Mouse (Mus musculus) c-Kit-negative CD71-positive TER-119-positive erythroid progenitor cells, embryonic 14.5 days (primary cell): ENCODE measurements at regions not wholly inside any gene's neighbourhood (a gene's known extent, or its start where the extent isn't known, plus 50 kb on each side); places are given as distances from the start of the nearest gene placed in this dataset.

Experiments
- DNase-seq: peaks from one replicate; pipeline ENCODE4 v3.0.0-alpha.2; 2013; ENCODE audit warnings: low read depth, low spot score

DNA sequence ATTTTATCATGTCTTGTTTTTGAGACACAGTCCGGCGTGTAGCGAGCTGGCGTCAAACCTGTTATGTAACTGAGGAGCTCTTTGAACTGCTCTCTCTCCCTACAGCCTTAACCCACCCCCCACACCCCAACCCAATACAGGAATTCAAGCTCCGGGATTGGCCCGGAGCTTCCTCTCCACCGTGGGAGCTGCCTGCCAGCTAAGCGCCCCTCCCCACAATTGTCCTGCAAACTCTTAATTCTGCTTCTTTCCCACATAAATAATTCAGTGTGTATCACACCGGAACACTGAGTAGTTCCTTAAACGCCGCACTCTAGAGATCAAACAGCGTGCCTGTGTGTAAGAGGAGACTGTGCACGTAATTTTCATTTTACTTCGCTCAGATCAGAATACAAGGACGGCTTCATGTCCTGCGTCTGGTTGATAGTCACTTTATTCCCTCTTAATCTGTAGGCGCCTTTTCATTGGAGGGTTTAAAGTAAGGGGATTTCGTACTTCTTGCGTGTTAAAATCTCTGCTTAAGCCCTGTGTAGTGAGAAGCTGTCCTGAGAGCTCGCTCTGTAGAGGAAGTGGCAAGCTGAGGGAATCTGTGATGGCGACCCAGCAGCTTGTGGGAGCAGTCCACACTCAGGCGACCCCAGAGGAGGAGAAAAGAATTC, 95.3 kb upstream of the Pabpc6 start:
- DNase-seq = no peak

DNA sequence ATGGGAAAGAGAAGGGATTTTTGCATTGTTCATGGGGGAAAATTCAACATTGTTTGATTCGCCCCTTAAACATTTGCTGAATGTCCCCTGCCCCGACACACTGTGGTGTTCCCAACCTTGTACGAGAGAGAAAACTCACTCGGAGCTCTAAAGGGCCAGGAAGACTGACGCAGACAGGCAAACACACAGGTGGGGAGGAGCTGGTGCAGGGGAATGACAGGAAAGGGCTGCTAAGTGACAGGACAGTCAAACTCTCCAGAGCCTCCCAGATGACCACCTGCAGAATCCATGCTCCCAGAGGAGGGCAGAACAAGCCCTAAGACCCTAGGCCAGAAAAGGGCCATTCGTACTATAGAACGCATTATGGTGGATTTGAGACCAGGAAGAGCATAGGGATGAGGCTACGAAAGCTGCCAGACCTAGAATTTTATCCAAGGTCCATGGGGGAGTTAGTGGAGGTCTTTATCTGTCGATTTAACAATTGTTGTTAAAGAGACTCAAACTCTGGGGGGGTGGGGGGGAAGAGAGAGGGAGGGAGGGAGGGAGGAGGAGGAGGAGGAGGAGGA, 94.6 kb upstream of the Pabpc6 start:
- DNase-seq = no peak

DNA sequence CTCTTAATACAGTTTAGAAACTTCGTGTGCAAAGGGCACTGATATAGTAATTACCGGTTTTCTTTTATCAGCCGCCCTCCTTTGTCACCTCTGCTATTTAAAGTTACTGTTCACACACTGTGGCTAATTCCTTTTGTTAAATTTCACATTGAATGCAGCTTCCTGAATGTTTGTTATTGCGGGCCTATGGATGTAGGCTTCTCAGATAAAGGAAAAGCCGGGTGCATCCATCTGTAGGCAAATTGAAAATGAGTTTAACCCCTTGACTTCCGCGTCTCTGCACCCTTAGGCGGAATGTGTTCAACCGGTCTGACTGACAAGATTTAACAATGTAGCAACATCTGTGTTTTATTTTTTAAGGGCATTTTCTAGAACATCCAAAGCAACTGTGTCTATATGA, 93.6 kb upstream of the Pabpc6 start:
- no peak for DNase-seq

DNA sequence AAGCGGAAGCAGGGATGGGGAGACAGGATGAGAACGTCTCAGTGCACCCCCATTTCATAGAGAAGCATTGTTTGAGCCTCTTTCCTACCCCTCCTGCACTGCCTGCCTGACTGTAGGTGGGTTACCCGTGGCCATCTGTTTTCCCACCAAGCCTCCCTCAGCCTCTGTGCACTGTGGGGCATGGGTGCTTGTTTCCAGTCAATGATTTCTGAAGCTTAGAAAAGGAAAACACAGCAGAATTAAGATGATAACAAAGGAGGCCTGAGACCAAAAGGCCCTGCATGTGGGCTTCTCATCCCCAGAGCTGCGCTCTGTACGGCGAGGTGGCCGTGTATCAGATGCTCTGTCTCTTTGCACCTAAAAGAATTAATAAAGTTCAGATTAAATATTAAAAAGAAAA, 92.9 kb upstream of the Pabpc6 start:
- no peak for DNase-seq

DNA sequence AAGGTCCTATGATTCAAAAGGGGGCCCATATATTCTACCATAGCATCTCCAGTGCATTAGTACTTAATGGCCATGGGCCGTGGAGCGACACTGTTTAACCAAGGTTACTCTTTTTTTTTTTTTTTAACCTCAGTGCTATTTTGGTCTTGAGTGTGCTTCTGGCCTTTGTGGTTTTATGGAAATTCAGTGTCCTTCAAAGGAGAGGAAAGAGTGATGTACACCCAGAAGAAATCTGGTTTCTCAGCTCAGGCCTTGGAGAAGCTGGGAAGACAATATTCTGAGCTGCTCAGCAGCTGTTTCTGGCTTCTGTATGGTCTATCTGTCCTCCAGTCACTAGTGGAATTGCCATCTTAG, 91.2 kb upstream of the Pabpc6 start:
- no peak for DNase-seq

DNA sequence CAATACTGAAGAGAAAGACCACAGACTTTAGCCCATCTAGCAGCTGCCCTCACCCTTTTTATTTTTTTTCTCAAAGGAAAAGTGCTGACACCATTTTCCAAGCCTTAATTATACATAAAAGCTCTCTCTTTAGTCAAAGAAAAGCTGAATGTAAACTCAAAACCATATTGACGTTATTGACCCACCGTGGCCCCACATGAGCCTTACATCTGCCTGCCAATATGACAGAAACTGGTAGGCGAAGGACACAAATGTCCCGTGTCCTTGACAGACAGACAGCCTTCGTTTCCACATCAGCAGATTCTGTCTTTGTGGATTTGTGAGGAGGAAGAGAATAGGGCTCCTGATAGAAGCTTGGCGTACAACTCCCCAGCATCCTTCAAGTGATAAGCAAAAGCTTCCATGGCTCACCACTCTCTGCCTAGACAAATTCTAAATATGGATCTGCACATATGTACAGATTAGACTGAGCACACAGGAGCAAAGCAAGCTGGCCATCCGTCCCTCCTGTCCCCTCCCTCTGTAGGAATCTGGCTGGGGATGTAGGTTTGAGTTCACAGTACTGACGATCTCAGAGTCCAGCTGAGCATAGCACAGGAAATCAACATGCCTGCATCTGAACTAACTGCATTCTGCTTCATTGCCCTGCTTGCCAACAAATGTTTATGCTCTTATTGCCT, 90.6 kb upstream of the Pabpc6 start:
- no peak for DNase-seq

DNA sequence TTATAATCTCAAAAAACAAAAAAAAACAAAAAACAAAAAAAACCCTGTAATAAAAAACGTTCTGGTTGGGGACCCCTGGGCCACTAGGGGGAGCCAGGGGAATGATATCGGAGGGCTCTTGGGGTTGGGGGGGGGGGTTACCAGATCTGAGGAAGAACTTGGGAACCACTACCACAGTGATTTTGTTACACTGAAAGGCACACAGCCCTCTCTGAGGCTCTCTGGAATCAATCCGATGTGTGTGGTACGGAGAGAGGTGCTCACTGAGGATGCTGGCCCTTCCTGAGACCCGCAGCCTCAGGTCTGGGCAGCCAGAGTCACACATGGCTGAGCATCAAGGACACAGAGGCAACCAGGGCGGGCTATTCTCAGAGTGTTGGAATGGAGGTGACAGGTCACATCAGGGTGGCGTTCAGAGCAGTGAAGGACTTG, 89.9 kb upstream of the Pabpc6 start:
- DNase-seq = no peak

DNA sequence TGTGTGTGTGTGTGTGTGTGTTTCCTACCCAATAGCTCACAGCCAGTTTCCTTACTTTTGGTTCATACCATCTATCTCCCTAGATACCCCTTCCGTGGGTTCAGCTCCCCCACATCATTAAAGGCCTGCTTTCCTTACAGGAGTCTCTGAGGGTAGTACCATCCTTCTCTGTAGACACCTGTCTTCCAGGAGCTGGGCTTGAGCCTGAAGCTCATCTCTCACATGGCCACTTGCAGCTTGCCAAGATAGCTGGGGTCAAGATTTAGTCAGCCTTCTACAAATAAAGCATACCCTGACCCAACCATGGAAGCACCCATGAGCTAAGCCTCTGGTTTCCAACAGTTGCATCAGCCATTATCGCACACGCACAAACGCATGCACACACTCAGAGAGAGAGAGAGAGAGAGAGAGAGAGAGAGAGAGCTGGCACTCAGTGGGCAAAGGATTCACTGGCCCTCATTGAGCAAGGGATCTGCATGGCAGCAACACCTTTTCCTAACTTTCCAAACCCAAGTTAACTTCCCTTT, 88.3 kb upstream of the Pabpc6 start:
- no peak for DNase-seq

DNA sequence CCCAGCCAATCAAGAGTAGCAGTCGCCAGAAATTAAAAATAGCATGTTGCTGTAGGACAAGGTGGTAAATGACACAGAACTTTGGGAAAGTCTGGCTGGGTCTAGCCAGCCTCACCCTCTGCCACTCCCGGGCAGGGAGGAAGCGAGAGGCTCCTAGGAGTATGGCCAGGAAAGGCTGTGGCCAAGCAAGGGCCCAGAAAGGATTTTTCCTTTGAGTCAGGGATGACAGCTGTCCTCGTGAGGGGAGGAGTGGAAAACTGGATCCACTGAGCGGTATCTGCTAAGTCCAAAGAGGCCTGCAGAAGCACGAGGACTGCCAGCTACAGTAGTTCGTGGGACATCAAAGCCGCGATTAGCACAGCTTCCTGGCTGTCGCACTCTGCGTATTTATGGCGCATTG, 87.2 kb upstream of the Pabpc6 start:
- no peak for DNase-seq

DNA sequence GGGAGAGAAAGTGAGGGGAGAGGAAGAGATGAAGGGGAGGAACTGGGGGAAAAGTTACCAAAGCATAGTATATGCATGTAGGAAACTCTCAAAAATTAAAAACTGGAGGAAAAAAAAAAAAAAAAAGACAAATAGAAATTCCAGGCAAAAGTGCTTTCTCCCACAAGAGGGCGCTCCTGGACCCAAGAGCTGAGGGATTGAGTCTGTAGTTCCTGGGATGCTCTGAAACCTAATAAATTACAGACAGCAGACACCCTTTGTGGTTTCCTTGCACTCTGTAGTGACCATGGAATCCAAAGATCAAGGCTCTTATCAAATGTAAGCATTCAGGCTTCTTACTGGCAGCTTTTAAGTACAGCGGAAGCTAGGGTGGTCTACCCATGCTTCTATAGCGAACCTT, 86.7 kb upstream of the Pabpc6 start:
- no peak for DNase-seq

DNA sequence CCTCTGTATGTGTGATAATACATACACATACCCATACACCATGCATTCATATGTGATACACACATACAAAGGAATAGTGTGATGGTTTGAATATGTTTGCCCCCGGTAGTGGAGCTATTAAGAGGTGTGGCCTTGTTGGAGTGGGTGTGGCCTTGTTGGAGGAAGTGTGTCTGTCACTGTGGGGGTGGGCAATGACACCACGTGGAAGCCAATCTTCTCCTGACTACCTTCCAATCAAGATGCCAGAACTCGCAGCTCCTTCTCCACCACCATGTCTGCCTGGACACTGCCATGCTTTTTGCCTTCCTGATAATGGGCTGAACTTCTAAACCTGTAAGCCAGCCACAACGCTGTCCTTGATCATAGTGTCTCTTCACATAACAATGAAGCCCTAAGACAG, 86.1 kb upstream of the Pabpc6 start:
- no peak for DNase-seq

DNA sequence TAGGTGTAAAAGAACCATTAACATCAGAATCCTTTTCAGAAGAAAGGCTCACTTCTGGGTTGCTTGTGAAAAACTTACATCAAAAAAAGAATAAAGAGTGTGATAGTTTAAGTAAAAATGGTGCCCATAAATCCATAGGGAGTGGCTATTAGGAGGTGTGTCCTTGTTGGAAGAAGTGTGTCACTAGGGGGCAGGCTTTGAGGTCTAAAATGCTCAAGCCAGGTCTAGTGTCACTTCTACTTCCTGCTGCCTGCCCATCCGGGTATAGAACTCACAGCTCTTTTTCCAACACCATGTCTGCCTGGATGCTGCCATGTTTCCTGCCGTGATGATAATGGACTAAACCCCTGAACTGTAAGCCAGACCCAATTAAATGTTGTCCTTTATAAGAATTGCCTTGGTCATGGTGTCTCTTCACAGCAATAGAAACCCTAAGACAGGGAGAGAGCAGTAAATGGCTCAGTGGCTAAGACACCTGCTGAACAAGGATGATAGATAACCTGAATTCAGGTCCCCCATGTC, 85.4 kb upstream of the Pabpc6 start:
- DNase-seq = no peak

DNA sequence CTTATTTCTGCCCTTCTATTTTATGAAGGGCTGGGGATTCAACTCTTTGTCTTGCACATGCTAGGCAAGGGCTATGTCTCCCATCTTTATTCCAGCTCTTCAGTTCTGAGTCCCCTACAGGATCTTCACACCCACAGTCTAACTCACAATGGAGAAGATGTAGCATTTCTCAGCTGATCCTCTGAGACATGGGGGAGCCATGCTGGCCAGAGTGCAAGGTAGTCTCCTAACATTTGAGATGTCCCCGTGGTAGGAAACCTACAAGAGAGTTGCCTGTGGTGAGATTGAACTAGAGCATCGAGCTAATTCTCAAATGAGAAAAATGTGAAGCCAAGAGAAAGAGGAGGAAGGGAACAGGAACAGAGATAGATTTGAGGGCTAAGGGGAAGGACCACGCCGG, 83.3 kb upstream of the Pabpc6 start:
- no peak for DNase-seq

DNA sequence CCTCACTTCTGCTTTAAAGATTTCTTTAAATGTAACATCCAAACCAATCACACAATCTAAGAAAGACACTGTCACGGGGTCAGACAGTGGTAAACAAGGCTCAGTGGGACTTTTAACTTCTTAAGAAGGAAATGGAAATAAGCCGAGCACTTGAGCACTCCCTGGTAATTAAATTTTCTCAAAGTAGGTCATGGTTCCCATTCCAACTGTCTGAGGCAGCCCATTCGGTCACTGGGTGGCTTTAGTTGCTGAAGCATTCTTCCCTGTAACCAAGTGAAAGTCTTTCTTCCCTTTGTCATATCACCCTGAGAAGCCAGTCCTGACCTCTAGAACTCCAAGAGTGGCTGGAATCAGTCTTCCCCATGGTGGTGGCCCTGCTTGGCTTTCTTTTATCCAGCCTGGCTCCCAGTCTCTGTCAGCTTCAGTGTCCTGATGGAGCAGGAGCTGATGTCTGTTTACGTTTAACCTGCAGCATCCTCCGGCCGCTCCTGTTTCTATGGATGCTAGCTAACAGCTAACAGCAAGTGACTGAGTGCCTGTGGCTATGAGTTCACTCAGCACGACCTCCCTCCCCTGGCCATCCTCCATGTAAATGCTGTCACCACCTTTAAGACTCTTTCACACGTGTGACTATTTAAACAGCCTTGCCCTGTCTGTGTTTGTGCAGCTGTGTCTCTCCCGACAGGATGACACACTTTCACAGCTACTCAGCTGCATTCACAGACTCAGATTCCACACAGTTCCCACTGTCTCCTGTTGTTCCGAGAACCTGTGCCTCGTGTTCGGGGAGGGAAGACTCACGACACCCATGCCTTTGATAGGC, 82.0 kb upstream of the Pabpc6 start:
- no peak for DNase-seq

DNA sequence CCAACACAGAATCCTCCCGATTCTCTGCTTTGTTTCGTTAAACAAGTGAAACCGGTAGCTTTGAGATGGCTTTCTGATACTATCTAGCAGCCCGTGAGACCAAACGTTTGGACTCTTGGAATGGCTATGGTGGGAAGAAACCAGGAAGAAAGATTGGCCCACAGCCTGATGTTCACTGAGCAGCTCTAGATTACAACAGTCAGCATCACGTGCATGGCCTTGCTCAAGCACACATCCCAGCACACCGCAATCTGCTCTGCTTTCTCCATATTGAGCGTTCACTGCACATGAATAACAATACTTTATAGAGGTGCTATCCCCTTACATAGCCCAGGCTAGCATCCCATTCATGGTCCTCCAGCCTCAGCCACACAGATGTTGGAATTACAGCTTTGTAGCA, 80.5 kb upstream of the Pabpc6 start:
- no peak for DNase-seq

DNA sequence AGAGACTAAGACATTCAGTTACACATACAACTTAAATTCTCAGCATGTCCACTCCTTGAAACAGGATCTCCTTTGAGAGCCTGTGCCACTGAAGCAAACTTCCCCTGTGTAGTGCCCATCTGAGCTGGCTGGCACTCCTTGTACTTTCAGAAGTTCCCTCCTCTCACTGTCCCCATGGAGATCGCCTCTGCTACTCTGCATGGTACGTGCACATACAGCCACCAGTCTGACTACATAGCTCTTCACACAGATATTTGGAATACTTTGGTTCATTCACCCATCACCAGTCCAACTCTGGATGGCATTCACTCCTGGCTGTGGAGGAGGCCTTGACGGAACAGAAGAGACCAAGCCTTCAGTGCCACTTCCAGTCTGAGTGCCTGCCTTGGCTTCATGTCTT, 79.8 kb upstream of the Pabpc6 start:
- DNase-seq = no peak

DNA sequence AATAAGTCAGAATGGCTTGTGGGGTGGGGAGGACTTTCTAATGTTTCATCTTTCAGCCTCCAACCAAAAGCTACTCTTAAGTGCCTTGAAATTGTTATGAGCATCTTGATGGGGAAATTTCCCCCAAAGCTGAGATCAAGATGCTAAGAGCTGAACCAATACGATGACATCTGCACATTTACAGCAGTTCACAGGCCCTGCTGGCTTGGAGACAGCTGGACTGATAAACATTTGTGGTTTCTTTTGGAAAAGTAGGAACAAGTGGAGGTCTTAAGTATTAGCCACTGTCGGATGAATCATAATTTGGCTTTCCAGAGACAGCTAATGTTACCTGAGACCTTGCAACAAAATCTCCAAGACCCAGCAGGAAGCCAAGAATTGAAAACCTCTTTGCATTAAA, 78.4 kb upstream of the Pabpc6 start:
- no peak for DNase-seq

DNA sequence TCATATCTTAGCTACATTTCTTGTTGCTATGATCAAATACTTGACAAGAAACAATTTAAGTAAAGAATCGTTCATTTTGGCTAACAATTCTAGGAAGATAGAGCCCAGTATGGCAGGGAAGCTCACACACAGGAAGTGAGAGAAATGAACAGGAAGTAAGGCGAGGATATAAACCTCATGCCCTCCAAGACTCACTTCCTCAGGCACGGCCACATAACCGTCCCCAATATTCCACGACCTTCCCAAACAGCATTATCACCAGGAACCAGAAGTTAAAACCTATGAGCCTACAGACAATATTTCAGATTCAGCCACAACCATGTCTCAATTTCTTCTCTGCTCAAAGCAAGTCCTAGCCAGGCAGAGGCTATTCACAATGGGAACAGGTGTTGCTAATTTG, 73.8 kb upstream of the Pabpc6 start:
- no peak for DNase-seq

DNA sequence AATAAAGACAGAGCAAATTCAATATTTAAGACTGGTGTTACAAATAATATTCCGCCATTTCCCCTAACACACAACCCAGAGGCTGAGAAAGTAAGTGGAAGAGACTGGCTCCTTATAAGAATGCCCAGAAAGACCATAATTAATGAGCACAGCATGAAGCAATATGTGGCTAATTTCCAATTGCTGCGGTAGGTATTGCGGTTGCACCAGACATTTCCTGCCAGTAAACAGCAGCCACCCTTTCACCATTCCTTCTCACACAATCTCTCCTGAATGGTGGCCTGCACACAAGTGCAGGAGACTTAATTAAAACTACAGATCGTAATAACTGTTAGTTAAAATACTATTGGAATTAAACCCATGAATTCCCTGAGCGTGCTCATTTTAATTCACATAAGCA, 71.8 kb upstream of the Pabpc6 start:
- no peak for DNase-seq

DNA sequence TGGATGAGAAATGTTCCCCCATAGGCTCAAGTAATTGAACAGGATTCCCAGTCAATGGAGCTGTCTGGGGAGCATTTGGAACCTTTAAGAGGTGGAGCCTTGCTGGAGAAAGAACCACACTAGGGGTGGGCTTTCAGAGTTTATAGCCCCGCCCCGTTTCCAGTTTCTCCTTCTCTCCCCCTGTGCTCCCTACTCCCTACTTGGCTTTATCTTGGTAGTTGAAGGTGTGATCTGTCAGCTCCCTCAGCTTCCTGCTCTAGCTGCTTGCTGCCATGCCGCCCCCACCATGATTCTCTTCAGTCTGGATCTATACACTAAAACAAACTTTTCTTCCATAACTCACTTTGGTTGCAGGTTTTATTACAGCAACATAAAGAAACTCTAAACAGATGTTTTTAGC, 59.5 kb upstream of the Pabpc6 start:
- DNase-seq = no peak

DNA sequence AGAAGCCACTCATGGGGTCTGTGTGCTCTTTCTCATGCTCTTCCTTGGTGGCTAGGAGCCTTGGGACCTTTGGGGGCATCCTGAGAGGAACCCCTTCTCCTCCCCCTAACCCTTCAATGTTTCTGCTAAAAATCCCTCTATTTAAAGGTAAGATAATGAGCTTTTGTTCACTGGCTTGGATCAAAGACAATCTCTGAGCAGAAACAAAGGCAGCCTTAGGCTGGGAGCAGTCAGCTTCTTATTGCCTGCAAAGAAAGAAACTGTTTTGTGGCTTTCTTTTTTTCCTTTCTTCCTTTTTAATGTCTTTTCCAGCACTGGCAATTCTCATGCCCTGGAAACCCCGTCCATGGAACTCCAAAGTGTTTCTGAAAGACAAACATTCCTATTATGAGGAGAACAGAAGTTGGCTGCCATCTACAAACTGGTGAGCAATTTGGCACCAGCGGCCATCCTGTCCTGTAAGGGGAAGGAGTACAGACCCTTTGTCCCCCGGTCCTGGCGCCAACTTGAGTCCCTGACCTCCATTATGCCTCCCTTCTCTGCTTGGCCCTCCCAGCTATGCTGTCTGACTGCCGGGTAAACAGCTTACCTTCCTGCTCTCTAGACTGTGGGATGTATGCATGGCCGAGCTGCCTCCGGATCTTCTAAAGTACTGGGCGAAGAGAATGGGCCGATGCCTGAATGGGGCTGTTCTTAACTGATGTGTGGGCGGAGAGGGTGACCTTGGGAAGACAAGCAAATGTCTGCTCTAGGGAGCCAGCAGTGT, 56.4 kb upstream of the Pabpc6 start:
- no peak for DNase-seq
